Mouse (Mus musculus) heart, adult 2 months (tissue): ENCODE results near the gene Endod1.

Experiments used
- CTCF ChIP-seq: fragments of 200-600 bp; IDR thresholded peaks from 2 replicates; pipeline ENCODE4 v1.8.1; 2022; ENCODE audit warnings: antibody characterized with exemption, mild to moderate bottlenecking, moderate library complexity
- EP300 ChIP-seq: fragments of 200-500 bp; IDR thresholded peaks from 2 replicates; pipeline ENCODE4 v1.6.1; 2011; ENCODE audit warnings: low read depth, low read length, control low read depth; ENCODE audit not compliant: insufficient read depth
- POLR2A ChIP-seq: fragments of 200-500 bp; IDR thresholded peaks from 2 replicates; pipeline ENCODE4 v1.6.1; 2011; ENCODE audit warnings: mild to moderate bottlenecking, low read depth, low read length, control low read depth; ENCODE audit not compliant: insufficient read depth

- no peak for TF ChIP-seq POLR2A
- no peak for TF ChIP-seq CTCF
- TF ChIP-seq EP300: no peak
Measured at GRCm38 (mm10) chr9:14398946-14399345, 17.6 kb upstream of the Endod1 start.
